Mouse (Mus musculus) megakaryocyte-erythroid progenitor cell, adult 5-6 weeks (primary cell): ENCODE measurements around the gene Qtrt1. TPM values are rescaled to one million over a fixed set of nuclear protein-coding genes. Genes with fewer than 3 reads are reported as not detected.

Experiments used
- ATAC-seq: replicated peaks from 2 replicates; pipeline ENCODE4 v1.8.0; 2016; ENCODE audit warnings: mild to moderate bottlenecking, inconsistent platforms; ENCODE audit not compliant: severe bottlenecking, poor library complexity, low FRiP score, low TSS enrichment
- total RNA-seq, 2 experiments: library from RNA; stranded (forward) in 1 of 2; stranded (reverse) in 1 of 2; fragments of 200-1000, 215-1000 nt in 1 of 2; fragments of >200 nt in 1 of 2; fragmentation: Nextera tagmentation in 1 of 2; gene quantifications; 2 replicates each; pipeline ENCODE4 v1.2.3; 2014 to 2017

Qtrt1 gene
- total RNA-seq, 2 experiments from 2014 or later = 36.1 to 56.8 TPM

- ATAC-seq = peak; percentile 65
Measured at GRCm38 (mm10) chr9:21469032-21470024, 57.7 kb downstream of the Qtrt1 start.

Other genes starting within 250 kb of the Qtrt1 start
- 23.5 and 24.3 TPM in 2 replicates for gene Pde4a, start 246.1 kb upstream of the Qtrt1 start, total RNA-seq (2014; fragmentation: Nextera tagmentation)
- gene Pde4a, start 246.1 kb upstream of the Qtrt1 start, total RNA-seq (2017) = 2.2 and 3.8 TPM in 2 replicates
- gene Keap1, start 172.5 kb upstream of the Qtrt1 start, total RNA-seq (2014; fragmentation: Nextera tagmentation) = 25.3 and 27.2 TPM in 2 replicates
- gene Keap1, start 172.5 kb upstream of the Qtrt1 start, total RNA-seq (2017) = 32.7 and 39.8 TPM in 2 replicates
- gene S1pr5, start 163.4 kb upstream of the Qtrt1 start, total RNA-seq (2014; fragmentation: Nextera tagmentation) = 0.59 TPM in 1 of 2 replicates, not detected in the other
- gene S1pr5, start 163.4 kb upstream of the Qtrt1 start, total RNA-seq (2017) = 1.1 TPM in 1 of 2 replicates, not detected in the other
- 8.9 and 13.9 TPM in 2 replicates for gene Atg4d, start 146.5 kb upstream of the Qtrt1 start, total RNA-seq (2014; fragmentation: Nextera tagmentation)
- 11.9 and 25.7 TPM in 2 replicates for gene Atg4d, start 146.5 kb upstream of the Qtrt1 start, total RNA-seq (2017)
- 50.7 and 81.7 TPM in 2 replicates for gene Kri1, start 123.9 kb upstream of the Qtrt1 start, total RNA-seq (2014; fragmentation: Nextera tagmentation)
- gene Kri1, start 123.9 kb upstream of the Qtrt1 start, total RNA-seq (2017) = 55.3 and 86.3 TPM in 2 replicates
- 5.7 and 7.4 TPM in 2 replicates for gene Cdkn2d, start 120.4 kb upstream of the Qtrt1 start, total RNA-seq (2014; fragmentation: Nextera tagmentation)
- gene Cdkn2d, start 120.4 kb upstream of the Qtrt1 start, total RNA-seq (2017) = 8.5 and 11.3 TPM in 2 replicates
- 0.42 TPM in 1 of 2 replicates, not detected in the other for gene Ap1m2, start 99.5 kb upstream of the Qtrt1 start, total RNA-seq (2014; fragmentation: Nextera tagmentation)
- gene Ap1m2, start 99.5 kb upstream of the Qtrt1 start, total RNA-seq (2017) = not detected in 2 replicates
- 25.8 and 30.7 TPM in 2 replicates for gene Slc44a2, start 91.1 kb upstream of the Qtrt1 start, total RNA-seq (2014; fragmentation: Nextera tagmentation)
- 22.6 and 23.7 TPM in 2 replicates for gene Slc44a2, start 91.1 kb upstream of the Qtrt1 start, total RNA-seq (2017)
- gene Ilf3, start 44.0 kb upstream of the Qtrt1 start, total RNA-seq (2014; fragmentation: Nextera tagmentation) = 76.3 and 86.0 TPM in 2 replicates
- 67.3 and 88.4 TPM in 2 replicates for gene Ilf3, start 44.0 kb upstream of the Qtrt1 start, total RNA-seq (2017)
- gene Dnm2, start 13.1 kb downstream of the Qtrt1 start, total RNA-seq (2014; fragmentation: Nextera tagmentation) = 62.6 and 81.4 TPM in 2 replicates
- gene Dnm2, start 13.1 kb downstream of the Qtrt1 start, total RNA-seq (2017) = 58.7 and 63.8 TPM in 2 replicates
- gene Tmed1, start 98.4 kb downstream of the Qtrt1 start, total RNA-seq (2014; fragmentation: Nextera tagmentation) = 17.0 and 26.4 TPM in 2 replicates
- gene Tmed1, start 98.4 kb downstream of the Qtrt1 start, total RNA-seq (2017) = 13.5 and 14.6 TPM in 2 replicates
- gene AB124611, start 114.3 kb downstream of the Qtrt1 start, total RNA-seq (2014; fragmentation: Nextera tagmentation) = 2.5 and 5.3 TPM in 2 replicates
- gene AB124611, start 114.3 kb downstream of the Qtrt1 start, total RNA-seq (2017) = 1.8 and 11.3 TPM in 2 replicates
- 95.2 and 131 TPM in 2 replicates for gene Carm1, start 135.1 kb downstream of the Qtrt1 start, total RNA-seq (2014; fragmentation: Nextera tagmentation)
- 24.9 and 46.0 TPM in 2 replicates for gene Carm1, start 135.1 kb downstream of the Qtrt1 start, total RNA-seq (2017)
- gene Timm29, start 180.9 kb downstream of the Qtrt1 start, total RNA-seq (2014; fragmentation: Nextera tagmentation) = 27.2 and 30.2 TPM in 2 replicates
- 37.6 and 51.4 TPM in 2 replicates for gene Timm29, start 180.9 kb downstream of the Qtrt1 start, total RNA-seq (2017)
- 3.6 and 5.6 TPM in 2 replicates for gene Yipf2, start 181.0 kb downstream of the Qtrt1 start, total RNA-seq (2014; fragmentation: Nextera tagmentation)
- 3.1 and 4.9 TPM in 2 replicates for gene Yipf2, start 181.0 kb downstream of the Qtrt1 start, total RNA-seq (2017)
- 96.0 and 106 TPM in 2 replicates for gene Smarca4, start 204.3 kb downstream of the Qtrt1 start, total RNA-seq (2014; fragmentation: Nextera tagmentation)
- gene Smarca4, start 204.3 kb downstream of the Qtrt1 start, total RNA-seq (2017) = 55.3 and 82.3 TPM in 2 replicates